Mouse (Mus musculus): ENCODE measurements at regions not wholly inside any gene's neighbourhood (a gene's known extent, or its start where the extent isn't known, plus 50 kb on each side); places are given as distances from the start of the nearest gene placed in this dataset.
A peak's percentile ranks its signal among the peaks of the same experiment; 100 is the strongest.

GRCm38 (mm10) chr9:27694805-27695593 lies 95.6 kb upstream of the Opcml start:
- peak; percentile 72 for DNase-seq (ENCODE audit: low read depth, low spot score)

DNA sequence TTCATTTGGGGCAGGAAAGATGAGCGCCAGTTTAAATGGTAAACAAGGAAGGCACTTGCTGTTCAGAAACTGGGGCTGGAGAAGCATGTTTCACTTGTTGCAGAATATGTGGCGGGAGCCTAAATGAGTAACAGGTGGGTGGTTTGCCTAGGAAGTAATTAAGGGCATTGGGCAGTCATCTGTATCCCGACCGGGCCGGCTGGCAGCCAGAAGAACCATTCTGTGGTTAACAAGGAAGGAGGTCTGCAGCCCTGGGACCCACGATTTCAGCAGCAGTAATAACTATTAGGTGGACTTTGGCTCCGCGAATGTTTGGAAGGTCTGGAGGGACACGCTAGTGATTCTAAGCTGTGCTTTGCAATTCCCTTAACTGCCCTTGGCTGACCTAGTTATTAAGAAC lies 89.0 kb upstream of the Opcml start:
- DNase-seq (ENCODE audit: low read depth, low spot score), result no peak

- DNase-seq (ENCODE audit: low read depth, low spot score), result no peak
These were observed 88.4 kb upstream of the Opcml start for GRCm38 (mm10) chr9:27702140-27702539.

DNA sequence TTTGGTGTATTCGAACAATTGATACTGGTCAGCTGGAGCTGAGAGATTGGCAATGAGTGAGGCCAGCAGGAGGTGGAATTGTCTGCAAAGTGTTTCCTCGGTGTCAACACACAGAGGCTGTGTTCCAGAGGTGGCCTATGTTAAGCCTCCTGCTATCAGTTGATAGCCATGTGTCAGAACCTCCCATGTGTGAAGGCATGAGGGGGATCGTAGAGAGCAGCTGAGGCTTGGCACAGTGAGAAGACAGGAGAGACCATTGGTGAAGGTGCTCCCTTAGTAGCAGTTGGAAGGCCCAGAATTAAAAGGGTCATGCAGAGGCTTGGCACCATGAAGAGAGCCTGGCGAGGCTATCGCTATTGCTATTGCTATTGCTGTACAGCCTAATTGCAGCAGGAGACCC lies 86.6 kb upstream of the Opcml start:
- DNase-seq (ENCODE audit: low read depth, low spot score), result no peak

DNA sequence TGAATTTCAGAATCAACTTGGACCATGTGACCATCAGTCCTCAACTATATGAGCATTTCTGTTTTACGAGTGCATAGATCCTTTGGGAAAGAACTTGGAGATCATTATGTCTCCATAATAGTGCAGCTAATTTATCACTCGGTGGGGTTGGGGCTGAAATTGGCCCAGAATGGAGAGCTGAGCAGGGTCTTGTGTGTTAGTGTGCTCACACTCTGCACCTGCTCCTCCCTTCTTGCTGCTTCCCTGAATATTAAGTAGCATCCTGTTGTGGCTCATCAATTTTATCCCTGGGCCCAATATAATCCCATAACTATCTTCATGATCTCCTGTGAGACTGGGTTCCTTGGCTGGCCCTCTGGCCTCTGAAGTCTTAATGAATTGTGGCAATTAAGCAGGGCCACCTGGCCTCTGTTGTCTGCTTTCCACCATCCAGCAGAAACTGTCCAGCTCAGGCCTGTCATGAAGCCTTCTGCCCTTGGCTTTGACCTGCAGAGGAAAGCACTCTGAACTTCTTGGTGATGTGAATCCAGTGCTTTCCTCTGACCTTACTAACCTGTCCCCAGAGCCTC lies 66.7 kb upstream of the Opcml start:
- no peak for DNase-seq (ENCODE audit: low read depth, low spot score)

- no peak for DNase-seq (ENCODE audit: low read depth, low spot score)
These were observed 66.0 kb upstream of the Opcml start for GRCm38 (mm10) chr9:27724576-27724975.

DNA sequence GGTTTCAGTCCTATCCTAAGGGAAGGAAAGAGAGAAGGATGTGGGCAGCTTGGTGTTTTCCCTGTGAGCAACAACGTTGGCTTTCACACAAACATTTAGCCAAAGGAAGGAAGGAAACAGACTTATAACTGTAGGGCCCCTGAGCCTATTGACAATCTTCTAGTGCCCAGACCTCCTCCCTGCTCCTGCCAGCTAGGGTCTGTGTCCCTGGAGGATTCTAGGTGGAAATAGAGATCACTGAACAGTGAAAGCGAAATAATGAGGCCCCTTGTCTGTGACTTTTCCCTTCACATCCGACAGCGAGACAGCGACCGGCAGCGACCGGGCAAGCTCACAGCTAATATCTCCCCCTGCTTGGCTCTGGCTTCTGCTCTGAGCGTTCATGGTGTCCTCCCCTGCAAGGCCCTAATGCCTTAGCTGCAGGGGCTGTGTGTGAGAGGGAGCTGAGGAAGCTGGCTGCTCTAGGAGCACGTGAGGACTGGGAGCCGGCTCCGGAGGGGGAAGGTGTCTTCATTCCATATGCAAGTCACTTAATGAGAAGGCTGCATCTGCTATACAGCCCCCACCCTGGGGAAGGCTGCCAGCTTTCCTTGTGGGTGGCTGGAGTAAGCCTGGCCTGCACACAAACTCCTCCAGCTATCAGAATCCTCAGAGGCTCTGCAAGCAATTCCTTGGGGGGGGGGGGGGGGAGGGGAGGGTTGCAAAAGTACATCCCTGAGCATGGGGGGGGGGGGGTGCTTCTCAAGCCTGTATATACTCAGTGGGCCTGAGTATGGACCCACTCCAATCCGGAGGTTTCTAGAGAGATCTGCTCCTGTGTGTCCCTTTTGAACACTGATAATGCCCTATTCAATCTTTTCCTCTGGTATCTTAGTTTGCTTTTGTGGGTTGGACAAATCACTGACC lies 61.7 kb upstream of the Opcml start:
- no peak for DNase-seq (ENCODE audit: low read depth, low spot score)

- no peak for DNase-seq (ENCODE audit: low read depth, low spot score)
These were observed 61.1 kb upstream of the Opcml start for GRCm38 (mm10) chr9:27729558-27729889.

- DNase-seq (ENCODE audit: low read depth, low spot score), result peak; percentile 34
These were observed 51.3 kb upstream of the Opcml start for GRCm38 (mm10) chr9:27739287-27739686.
